Mouse (Mus musculus): ENCODE data around the gene Gpsm2.
"Not testable (repeated sequence)": the region's sequence is repeated elsewhere in the genome, so short reads cannot be mapped to it uniquely, and the experiment has no call there.

Gene Gpsm2

DNA sequence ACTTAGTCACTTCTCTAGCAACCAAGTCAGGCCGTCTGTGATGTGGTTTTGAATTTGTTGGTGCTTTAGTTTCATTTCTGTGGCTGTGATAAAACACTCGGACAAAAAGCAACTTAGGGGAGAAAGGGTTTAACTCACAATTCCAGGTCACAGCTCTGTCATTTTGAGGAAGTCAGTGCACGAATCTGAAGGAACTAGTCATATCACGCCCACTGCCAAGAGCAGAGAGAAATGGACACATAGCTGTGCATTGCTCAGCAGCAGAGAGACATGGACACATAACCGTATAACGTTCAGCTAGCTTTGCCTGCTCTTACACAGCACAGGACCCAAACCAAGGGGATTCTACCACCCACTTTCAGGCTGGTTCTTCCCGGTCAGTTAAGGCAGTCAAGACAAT, 4.3 kb upstream of the Gpsm2 start:
- DNase-seq: no peak

DNA sequence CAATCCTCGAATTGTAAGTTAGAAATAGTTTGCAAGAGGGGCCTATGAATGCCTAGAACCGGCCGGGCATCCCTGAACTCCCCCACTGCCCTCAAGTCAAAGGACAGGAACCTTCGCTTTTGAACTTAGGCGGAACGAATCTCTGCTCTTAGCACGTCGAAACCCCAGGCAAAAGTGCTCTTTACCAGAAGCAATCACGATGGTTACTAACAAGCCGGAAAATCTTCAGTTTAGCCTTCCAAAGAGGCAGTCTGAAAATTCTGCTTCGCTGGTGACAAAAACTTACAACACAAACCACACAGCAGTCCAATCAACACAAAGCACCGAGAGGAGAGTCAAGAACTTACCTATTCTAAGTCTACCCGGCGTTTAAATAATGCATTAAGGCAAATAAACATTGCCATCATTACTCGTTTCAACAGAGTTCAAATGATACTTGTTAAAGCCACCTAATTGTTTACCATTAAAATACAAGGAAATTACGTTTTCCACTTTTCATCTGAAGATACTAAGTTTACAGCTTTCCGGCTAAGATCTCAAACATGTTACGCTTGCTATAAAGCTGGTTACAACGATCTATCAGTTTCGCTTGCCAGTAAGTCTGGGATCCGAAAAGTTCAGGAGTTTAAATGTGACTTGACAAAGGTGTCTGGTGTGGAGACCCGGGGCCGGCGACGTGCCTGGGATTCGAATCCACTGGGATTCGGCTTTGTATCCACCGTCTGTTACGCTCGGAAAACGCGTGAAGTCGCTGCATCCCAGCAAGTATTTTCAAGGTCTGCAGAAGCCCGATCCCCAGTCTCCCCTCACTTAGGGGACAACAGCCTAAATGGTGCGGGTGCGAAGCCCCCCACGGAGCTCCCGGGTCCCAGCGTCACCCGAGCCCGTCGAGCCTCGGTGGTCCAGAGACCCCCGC, 775 bp downstream of the Gpsm2 start:
- peak; percentile 14 to 33 for DNase-seq

DNA sequence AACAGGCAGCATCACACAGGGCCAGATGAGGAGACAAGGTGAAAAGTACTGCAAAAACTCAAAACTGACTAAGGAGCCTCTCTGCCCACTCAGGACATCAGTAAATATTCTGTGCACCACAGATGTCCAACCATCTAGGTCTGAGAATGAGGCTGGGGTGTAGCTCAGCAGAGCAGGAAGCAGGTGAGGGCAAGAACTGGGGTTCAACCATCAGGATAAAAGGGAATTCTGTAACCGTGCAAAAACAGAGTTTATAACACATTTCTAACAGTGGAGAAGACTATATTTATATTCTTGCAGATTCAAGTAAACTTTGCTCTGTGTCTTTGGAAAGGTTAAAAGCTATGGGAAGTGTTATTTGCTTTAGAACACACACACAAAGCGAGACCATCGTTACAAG, 2.3 kb downstream of the Gpsm2 start:
- DNase-seq: no peak

DNA sequence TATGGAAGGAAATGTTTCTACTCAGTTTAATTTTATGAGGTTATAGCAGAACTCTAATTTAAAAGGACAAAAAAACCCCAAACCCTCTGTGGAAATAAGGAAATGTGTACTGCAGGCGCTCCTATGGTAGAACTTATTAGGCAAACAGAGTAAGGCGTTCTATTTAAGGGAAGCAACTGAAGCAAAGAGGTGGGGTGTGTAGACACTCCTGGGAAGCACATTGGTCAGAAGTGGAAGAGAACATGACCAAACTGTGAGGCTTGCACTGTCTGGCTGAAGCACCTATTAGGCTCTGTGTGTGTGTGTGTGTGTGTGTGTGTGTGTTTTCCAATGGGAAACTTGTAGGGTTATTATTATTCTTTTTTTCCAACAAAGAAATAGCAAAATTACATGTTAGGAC, 2.8 kb downstream of the Gpsm2 start:
- DNase-seq: no peak

DNA sequence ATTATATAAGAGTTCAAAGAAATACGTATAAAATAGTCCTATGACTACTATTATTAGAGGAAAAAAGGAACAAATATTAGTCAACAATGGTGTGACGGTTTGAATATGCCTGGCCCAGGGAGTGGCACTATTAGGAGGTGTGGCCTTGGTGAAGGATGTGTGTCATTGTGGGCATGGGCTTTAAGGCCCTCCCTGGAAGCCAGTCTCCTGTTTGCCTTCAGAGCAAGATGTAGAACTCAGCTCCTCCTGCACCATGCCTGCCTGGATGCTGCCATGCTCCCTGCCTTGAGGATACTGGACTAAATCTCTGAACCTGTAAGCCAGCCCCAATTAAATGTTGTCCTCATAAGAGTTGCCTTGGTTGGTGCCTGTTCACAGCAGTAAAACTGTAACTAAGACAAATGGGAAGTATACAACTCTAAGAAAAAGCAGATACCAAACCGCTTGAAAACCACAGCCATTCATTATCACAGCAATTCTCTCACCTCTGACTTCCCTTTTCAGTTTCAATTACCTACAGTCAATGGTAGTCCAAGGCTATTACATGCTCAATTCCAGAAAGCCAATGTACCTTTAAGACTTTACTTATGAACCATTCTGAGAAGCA, 4.1 kb downstream of the Gpsm2 start:
- no peak for DNase-seq

DNA sequence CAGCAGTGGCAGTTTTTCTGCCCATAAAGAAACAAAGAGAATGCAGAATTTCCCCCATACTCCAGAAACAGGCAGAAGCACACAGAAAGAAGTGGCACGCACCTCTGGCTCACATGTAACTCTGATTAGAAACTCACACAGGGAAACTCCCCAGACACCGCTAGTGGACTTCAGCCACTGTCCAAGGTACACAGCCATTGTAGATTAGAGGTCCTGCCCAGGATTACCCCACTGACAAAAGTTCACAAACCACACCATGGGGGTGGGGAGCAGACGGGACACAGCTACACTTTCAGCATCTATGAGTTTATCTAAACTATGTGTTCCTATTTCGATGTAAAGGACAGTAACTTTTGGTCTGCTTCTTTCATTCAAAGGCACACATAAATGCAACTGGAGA, 7.3 kb downstream of the Gpsm2 start:
- no peak for DNase-seq

DNA sequence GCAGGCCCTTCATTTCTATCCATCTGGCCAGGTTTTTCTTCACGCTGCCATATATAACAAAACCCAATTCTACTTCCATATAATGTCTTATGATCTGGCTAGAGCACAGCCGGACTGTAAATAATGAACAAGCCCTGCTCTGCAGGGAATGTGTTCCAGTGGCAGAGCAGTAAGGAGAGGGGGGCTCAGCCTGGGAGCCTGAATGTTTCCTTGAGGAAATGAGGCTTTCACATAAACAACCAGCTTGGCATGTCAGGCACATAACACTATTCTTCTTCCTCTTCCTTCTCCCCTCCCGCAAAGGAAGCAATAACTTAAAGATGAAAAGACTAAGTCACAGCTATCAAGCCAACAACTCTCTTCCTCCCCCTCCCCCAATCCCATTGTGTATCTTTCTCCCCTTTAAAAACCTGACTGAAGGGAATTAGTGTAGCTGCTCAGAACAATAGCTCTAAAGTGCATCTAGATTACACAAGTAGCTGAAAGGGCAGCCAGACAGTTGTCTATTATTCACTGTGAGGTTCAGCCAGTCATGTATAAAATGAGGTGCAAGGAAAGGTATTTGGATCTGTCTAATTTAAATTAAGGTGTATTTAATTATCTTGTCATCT, 8.9 kb downstream of the Gpsm2 start:
- no peak for DNase-seq

DNA sequence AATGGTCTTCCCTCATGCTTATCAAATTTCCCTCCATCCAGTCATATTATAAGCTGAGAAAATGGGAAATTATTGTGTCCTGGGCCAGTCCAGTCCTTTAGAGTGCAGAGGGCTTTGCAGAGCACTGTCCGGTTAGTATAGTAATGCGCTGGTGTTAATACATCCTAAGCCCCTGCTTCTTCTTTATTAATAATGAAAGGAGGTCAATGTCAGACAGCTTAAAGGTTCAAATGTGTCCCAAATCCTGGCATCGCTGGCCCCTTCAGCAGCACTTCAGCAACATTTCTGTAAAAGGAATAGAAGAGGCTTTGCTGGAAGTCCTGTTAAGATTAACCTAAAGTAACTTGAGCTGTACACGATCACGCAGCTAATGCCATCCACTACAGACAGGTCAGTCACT, 10.8 kb downstream of the Gpsm2 start:
- no peak for DNase-seq

DNA sequence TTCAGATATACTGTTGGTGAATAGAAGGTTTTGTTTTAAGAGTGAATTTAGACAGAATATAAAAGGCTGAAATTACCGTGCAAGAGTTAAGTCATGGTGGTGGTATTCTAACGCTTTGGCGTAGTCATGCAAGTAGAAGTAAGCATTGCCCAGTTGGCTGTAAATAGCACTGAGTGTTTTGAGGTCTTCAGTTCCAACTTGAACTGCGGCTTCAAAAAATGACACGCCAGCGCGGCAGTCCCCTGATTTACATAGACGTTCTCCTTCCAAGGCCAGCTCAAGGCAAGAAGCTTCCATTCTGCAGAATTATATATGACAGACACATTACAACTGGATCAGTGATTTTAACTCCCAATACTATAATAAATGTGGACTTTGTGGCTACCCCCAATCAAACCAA, 19.3 kb downstream of the Gpsm2 start:
- DNase-seq: no peak

DNA sequence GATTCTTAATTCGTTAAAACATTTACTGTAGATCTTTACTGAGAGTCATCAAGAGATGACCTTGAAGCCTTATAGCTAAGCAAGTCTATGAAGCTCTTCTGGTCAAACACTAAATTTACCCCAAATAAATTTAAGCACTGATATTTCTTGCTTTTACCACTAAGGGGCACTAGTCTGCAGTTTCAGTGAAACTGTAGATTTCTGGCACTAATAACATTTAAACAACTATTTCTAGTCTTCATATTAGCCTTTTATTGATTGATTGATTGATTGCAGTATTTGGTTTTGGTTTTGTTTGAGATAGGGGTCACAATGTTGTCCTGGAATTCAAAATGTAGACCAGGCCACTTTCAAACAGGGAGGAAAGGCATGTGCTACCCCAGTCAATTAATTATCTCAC, 20.9 kb downstream of the Gpsm2 start:
- no peak for DNase-seq

DNA sequence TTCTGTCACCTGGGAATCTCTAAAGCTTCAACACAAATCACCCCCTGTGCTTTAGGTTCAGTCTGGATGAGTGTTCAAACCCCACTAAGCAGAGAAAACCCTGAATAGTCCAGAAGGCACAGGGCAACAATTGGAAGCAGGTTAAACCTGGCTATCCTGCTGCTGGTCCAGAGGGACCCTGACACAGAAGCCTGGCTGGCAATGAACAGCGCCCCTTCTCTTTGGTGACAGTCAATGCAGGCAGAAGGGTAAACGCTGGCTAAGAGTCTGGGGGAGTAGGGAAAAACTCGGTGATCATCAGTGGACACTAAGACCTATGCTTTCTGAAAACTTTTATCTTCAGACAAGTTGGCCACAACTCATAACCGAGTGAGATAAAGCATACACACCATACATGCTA, 22.3 kb downstream of the Gpsm2 start:
- no peak for DNase-seq

DNA sequence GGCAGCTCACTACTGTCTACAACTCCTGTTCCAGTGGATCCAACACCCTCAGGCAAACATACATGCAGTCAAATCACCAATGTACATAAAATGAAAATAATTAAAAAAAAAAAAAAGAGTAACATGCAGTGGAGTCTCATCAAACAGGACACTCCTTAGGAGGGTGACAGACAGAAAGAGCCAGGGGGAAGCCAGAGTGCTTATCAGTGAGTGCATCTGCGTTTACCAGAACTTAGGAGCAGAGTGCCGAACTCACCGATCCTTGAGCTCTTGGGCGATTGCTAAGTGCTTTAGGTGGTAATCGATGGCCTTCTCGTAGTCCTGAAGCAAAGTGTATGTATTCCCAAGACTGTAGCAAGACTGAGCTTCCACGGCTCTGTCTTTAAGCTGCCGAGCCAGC, 23.4 kb downstream of the Gpsm2 start:
- DNase-seq: no peak

DNA sequence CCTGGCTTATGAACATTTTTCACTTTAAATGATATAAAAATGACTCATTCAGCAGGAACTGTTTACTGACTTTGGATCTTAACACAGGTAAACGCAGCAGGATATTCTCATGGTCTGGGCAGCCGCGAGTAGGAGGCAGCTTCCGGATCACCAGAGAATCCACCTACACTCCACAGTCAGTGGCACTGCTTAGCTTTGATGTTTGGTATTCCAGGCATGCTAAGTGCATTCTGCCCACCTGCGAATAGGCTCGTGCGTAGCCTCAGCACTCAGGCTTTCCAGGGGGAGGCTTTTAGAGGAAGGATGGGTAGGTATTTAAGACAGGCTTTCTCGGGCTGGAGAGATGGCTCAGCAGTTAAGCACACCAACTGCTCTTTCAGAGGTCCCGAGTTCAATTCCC, 27.8 kb downstream of the Gpsm2 start:
- no peak for DNase-seq

DNA sequence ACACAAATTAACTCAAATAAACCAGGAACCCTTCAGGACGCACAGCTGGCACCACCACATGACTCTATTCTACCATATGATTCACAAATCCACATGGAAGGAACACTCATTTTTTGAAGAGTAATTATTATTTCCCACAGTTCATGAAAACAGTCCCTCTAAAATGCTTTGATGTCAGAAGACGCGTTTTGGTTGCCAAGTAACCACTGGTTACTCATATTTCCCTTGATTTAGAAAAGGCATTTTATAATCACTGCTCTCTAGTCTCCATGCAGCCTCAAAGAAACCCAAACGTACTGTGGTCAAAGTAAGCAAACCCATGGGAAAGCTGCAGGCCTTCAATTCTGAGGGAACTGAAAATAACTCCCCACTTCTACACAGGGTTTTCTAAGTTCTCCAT, 32.1 kb downstream of the Gpsm2 start:
- DNase-seq: no peak

DNA sequence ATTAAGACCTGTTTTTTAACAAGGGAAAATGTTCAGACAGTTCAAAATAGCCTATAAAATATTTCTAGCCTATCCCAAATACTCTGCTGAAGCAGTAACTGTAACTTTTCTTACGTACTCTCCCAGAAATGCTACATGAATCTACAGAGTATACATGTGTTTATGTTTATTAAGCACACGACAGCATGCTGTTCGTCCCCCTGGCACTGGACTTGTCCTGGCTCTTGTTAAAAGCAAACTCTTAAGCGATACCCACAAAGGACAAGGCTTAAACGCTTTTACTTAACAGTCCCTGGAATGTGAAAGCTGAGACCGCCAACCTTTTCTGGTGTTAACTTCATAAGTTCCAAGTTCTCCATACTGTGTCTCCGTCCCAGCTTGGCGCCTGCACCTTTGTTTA, 32.7 kb downstream of the Gpsm2 start:
- no peak for DNase-seq

DNA sequence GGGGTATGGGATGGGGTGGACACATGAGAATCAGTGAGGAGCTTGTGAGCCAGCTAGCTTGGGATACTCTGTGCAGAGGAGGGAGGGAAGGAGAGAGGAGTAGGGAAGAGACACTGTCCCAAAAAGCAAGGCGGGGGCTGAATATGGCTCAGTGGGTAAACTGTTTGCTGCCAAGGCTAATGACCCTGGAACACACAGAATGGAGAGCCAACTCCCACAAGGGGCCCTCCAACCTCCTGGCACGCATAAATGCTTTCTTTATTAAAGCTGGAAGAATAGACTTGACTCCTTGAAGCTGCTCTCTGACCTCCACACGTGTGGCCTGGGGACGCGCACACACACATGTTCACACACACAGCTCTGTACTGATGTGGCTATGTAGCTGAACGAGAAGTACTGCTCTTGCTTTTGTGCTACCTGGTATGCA, 33.1 kb downstream of the Gpsm2 start:
- no peak for DNase-seq

DNA sequence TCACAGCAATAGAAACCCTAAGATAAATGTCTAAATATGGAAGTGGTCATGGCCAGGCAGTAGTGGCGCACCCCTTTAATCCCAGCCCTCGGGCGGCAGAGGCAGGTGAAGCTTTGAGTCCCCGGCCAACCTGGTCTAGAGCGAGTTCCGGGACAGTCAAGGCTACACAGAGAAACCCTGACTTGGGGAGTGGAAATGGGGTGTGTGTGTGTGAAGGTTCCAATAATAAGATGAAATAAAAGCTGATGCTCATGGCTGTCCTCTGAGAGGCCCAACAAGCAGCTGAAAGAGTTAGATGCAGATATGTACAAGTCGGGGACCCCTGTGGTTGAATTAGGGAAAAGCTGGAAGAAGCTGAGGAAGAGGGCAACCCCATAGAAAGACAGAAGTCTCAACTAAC, 36.4 kb downstream of the Gpsm2 start:
- no peak for DNase-seq

DNA sequence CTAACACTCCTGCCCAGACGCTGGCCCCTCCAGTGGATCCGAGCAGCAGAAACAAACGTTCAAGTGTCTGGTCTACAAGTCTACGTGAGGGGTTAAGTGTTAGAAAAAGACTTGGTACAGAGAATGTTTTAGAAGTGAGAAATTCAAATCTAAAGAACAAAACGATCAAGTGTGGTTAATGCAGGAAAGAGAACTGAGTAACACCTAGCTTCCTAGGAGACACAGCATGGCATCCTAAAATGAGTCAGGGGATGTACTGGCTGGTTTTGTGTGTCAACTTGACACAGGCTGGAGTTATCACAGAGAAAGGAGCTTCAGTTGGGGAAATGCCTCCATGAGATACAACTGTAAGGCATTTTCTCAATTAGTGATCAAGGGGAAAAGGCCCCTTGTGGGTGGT, 38.5 kb downstream of the Gpsm2 start:
- not testable (repeated sequence) for DNase-seq

DNA sequence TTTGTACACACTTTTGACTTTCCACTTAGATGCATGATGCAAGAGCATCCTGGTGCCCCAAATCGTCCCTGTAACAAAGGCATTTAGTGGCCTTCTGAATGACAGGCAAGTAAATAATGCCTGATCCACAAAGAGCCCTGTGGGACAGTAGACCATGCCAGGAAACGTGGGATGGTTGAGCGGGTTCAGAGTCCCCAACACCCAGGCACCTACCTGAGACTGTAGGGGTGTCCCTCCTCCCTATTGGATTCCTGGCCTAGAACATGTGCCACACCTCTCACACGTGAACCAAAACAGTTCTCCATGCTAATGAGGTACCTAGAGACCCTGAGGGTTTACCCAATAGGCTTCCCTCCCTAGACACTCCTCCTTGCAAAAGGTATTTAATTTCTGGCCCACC, 41.1 kb downstream of the Gpsm2 start:
- DNase-seq: no peak

DNA sequence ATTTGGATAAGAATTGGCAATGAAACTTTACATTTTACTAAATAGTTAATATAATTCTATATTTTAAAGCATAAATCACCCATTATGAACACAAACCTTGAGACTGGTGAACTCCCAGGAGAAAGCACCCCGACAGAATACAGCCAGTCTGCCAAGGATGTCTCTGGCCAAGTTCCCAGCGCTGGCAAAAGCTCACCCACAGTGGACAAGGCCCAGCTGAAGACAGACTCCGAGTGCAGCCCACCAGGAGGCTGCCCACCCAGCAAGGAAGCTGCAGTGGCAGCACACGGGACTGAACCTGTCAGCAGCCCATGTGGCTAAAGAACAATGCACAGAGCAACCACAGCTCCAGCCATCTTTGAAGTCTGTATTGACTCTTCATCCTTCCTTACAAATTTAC, 45.5 kb downstream of the Gpsm2 start:
- no peak for DNase-seq

DNA sequence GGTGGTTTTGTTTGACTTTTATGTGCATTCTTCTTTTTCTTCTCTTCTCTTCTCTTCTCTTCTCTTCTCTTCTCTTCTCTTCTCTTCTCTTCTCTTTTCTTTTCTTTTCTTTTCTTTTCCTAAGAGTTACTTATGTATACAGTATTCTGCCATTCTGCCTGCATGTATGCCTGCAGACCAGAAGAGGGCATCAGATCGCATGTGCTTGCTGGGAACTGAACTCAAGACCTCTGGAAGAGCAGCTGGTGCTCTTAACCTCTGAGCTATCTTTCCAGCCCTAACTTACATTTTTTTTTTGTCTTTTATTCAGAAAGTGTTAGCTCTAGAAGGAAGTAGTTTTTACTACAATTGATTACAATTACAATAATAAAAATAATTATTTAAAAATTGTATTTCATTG, 61.2 kb downstream of the Gpsm2 start:
- no peak for DNase-seq

DNA sequence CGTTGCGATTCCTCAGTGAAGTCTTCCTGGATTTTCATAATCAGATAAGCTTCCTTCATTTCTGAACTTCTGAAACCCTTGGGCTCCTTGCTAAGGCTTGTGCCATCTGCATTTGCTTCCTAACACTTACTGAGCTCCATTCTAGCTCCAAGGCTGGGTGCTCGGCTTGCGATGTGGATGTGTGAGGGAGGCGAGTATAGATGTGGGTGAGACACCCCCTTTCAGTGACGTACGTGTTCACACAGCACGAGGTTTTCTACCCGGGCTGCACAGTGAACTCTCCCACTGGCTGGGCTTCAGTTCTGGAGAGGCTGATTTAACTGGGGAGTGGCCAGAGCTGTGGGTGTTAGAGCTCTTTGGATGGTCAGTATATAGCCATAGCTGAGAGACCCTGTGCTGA, 63.5 kb downstream of the Gpsm2 start:
- DNase-seq: no peak

DNA sequence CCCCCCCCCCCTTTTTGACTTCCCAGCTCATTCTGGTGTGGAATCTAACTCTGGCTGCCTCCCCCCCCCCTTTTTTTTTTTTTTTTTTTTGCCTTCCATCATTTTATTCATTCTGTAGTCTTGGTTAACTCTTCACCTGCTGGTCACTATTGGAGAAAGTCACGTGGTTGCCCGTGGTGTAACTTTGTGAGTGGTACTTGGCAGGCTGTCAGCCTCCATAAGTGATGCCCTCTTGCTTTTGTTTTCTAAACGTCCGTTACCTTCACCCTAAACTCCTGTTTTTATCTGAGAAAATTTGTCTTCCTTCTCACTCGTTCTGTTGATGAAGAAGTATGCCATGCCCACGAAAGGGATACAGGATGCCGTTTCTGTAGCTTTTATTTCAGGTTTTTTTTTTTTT, 66.6 kb downstream of the Gpsm2 start:
- no peak for DNase-seq

DNA sequence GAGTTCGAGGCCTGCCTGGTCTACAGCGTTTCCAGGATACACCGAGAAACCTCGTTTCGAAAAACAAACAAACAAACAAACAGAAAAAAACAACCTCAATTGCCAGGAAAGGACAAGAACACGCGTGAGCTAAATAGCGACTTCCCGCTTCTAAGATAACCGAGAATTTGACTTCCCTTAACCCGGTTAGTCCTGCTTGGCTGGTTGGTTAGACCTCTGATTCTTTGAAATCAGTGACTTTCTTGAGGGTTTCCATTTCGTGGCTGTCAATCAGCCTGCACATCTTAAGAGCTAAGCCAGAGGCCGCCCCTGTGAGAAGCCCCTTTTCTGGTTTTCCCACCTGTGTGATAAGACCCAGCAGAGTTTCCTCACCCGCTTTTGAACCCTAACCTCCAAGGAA, 67.5 kb downstream of the Gpsm2 start:
- peak in 1 of 2 experiments; percentile 12 for DNase-seq
